Mouse (Mus musculus) G1E (cell line): ENCODE measurements around the gene Otop2. TPM values are rescaled to one million over a fixed set of nuclear protein-coding genes. Genes with fewer than 3 reads are reported as not detected.

Experiments
- ATAC-seq: 2 replicates; pipeline ENCODE4 v1.8.0; 2016; ENCODE audit warnings: mild to moderate bottlenecking; ENCODE audit not compliant: insufficient number of reproducible peaks, poor library complexity, low FRiP score, severe bottlenecking; ENCODE audit errors: extremely low read depth
- DNase-seq: peaks from one replicate; pipeline ENCODE4 v3.0.0; 2012; ENCODE audit warnings: low spot score
- H3K27me3 ChIP-seq: 2 replicates; pipeline ENCODE4 v1.6.1; 2012; ENCODE audit warnings: mild to moderate bottlenecking, low read length, inconsistent platforms; ENCODE audit not compliant: insufficient read depth
- H3K36me3 ChIP-seq: replicated peaks from 2 replicates; pipeline ENCODE3; 2012; ENCODE audit warnings: mild to moderate bottlenecking, inconsistent platforms
- H3K4me1 ChIP-seq: 2 replicates; pipeline ENCODE4 v1.6.1; 2012; ENCODE audit warnings: low read depth, low read length, inconsistent platforms, mixed read lengths; ENCODE audit not compliant: insufficient read depth
- H3K4me3 ChIP-seq: 2 replicates; pipeline ENCODE4 v1.5.1; 2012; ENCODE audit warnings: low read depth, mild to moderate bottlenecking, inconsistent platforms, low read length, moderate library complexity, mixed read lengths
- H3K9me3 ChIP-seq: replicated peaks from 2 replicates; pipeline ENCODE4 v1.6.1; 2012; ENCODE audit warnings: inconsistent platforms
- CTCF ChIP-seq: IDR thresholded peaks from 2 replicates; pipeline ENCODE4 v1.5.1; 2012; ENCODE audit warnings: low read depth, low read length, inconsistent platforms, mixed read lengths
- GATA1 ChIP-seq: IDR thresholded peaks from 2 replicates; pipeline ENCODE4 v1.6.1; 2012; ENCODE audit warnings: borderline replicate concordance, low read length, inconsistent platforms, mixed read lengths
- GATA2 ChIP-seq: IDR thresholded peaks from 2 replicates; pipeline ENCODE4 v1.6.1; 2012; ENCODE audit warnings: low read depth, low read length, inconsistent platforms, borderline replicate concordance
- POLR2AphosphoS5 ChIP-seq: IDR thresholded peaks from 2 replicates; pipeline ENCODE4 v1.6.1; 2012; ENCODE audit warnings: low read depth, low read length, inconsistent platforms; ENCODE audit not compliant: insufficient replicate concordance
- TAL1 ChIP-seq: conservative IDR thresholded peaks from 2 replicates; pipeline ENCODE4 v1.6.1; 2012; ENCODE audit warnings: low read depth, low read length, inconsistent platforms, mixed read lengths
- polyA plus RNA-seq: library from polyadenylated mRNA; stranded (reverse); fragments of >175 nt; gene quantifications from 2 replicates; pipeline ENCODE4 v1.2.3, GENCODE M21; 2012
- total RNA-seq, 2 experiments: library from RNA; stranded (forward) in 1 of 2; stranded (reverse) in 1 of 2; fragments of 200-1000 nt in 1 of 2; fragments of >200 nt in 1 of 2; fragmentation: Nextera tagmentation in 1 of 2; gene quantifications; 2 replicates each; pipeline ENCODE4 v1.2.3; 2014 to 2017

Gene Otop2
- total and polyA plus RNA-seq, 3 experiments = not detected

DNA sequence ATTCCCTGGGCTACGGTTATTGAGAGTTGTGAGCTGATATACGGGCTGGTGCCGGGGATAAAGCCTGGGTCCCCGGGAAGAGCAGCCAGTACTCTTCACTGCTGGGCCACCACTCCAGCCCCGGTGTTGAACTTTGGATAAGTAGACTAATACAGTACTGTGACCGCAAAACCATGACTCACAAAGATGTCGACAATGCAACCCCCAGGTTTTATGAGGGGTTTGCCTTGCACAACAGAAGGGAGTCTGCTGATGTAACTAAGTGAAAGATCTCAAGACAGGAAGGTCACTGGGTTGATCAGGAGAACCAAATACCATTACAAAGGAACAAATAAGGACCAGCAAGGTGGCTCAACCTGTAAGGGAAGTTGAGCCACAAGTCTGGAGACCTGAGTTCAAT is 69.8 kb downstream of the Otop2 start:
- peaks cover 28% of the 10 kb centered on the region for H3K27me3 ChIP-seq
- H3K9me3 ChIP-seq = peaks cover 5% of the 10 kb centered on the region
- DNase-seq (no peak), ATAC-seq (no peak)
- no peak for TF ChIP-seq TAL1
- TF ChIP-seq GATA2 = no peak
- TF ChIP-seq CTCF = no peak
- no peak for TF ChIP-seq GATA1
- TF ChIP-seq POLR2AphosphoS5 = no peak
- no peaks in the 10 kb centered on the region for H3K36me3 ChIP-seq
- no peak overlapping the region for H3K4me3 ChIP-seq
- no peaks in the 10 kb centered on the region; the same call in 1 of the 2 replicates for H3K4me1 ChIP-seq

DNA sequence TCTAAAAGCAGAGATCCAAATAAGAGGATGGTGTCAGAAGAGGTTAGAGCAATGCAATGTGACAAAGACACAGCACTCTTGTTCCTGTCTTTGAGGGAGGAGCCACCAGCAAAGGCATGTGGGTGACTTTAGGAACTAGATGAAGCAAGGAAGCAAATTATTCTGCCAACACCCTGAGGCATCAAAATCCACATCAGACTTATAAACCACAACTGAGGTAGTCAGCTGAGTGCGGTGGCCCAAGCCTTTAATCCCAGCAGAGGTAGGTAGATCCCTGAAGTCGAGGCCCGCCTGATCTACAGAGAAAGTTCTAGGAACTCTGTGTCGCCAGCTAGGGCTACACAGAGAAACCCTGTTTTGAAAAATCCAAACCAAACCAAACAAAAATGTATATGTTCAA is 70.3 kb downstream of the Otop2 start:
- no peaks in the 10 kb centered on the region; the same call in 1 of the 2 replicates for H3K4me1 ChIP-seq
- ATAC-seq = no peak
- H3K27me3 ChIP-seq = peaks cover 25% of the 10 kb centered on the region
- peaks cover 10% of the 10 kb centered on the region for H3K9me3 ChIP-seq
- no peaks in the 10 kb centered on the region for H3K36me3 ChIP-seq
- TF ChIP-seq TAL1 (no peak), POLR2AphosphoS5 (no peak), GATA2 (no peak), GATA1 (no peak), CTCF (no peak)
- no peak for DNase-seq
- H3K4me3 ChIP-seq = no peak overlapping the region

DNA sequence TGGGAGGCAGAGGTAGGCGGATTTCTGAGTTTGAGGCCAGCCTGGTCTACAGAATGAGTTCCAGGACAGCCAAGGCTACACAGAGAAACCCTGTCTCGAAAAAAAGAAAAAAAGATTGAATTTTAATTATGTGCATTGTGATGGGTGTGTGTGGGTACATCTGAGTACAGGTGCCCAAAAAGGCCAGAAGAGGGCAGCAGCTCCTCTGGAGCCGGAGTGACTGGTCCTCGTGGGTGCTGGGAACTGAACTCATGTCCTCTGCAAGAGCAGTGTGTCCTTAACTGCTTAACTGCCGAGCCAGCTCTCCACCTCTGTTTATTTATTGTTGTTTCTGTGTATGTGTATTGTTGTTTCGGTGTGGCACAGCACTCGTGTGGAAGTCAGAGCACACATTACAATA is 70.9 kb downstream of the Otop2 start:
- Histone ChIP-seq H3K4me1 (no peaks in the 10 kb centered on the region; the same call in 1 of the 2 replicates), H3K9me3 (peaks cover 11% of the 10 kb centered on the region), H3K27me3 (peaks cover 27% of the 10 kb centered on the region), H3K36me3 (no peaks in the 10 kb centered on the region), H3K4me3 (no peak overlapping the region)
- ATAC-seq (no peak), DNase-seq (no peak)
- TF ChIP-seq GATA2 (no peak), CTCF (no peak), TAL1 (no peak), GATA1 (no peak), POLR2AphosphoS5 (no peak)

DNA sequence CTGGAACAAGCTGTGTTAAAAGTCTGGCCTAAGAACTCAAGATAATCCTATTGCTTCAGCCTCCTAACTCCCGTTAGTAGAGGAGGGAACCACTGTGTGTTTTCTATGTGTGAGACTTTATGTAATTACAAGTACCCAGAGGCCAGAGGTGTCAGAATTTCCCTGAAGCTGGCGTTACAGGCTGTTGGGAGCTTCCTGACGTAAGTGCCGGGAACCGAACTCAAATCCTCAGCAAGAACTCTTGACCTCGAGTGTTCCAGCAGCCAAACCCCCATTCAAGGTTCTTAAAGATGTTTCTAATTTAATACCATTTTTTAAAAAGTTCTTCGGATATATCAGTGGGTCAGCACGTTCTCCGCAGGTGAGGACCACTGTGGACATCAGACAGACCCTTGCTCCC is 74.3 kb downstream of the Otop2 start:
- ATAC-seq (no peak), DNase-seq (no peak)
- Histone ChIP-seq H3K9me3 (peaks cover 11% of the 10 kb centered on the region), H3K27me3 (peaks cover 28% of the 10 kb centered on the region; the same call in 1 of the 2 replicates), H3K4me1 (no peaks in the 10 kb centered on the region), H3K4me3 (no peak overlapping the region), H3K36me3 (no peaks in the 10 kb centered on the region)
- TF ChIP-seq POLR2AphosphoS5 = no peak
- TF ChIP-seq GATA1 = no peak

Other genes with a start within 250 kb of the Otop2 start
Only the 20 nearest of the 22 such genes appear.
- not detected in 2 replicates for gene Rab37, start 215.7 kb upstream of the Otop2 start, total RNA-seq (2014; fragmentation: Nextera tagmentation)
- gene Rab37, start 215.7 kb upstream of the Otop2 start, total RNA-seq (2017) = 2.7 and 3.0 TPM in 2 replicates
- gene Rab37, start 215.7 kb upstream of the Otop2 start, polyA plus RNA-seq = 0.15 TPM in 2 replicates
- gene Cd300lf, start 173.2 kb upstream of the Otop2 start, total RNA-seq (2014; fragmentation: Nextera tagmentation) = not detected in 2 replicates
- gene Cd300lf, start 173.2 kb upstream of the Otop2 start, total RNA-seq (2017) = 1.6 TPM in 2 replicates
- not detected in 2 replicates for gene Cd300lf, start 173.2 kb upstream of the Otop2 start, polyA plus RNA-seq
- 57.3 and 65.0 TPM in 2 replicates for gene Slc9a3r1, start 143.8 kb upstream of the Otop2 start, total RNA-seq (2014; fragmentation: Nextera tagmentation)
- 91.5 and 94.5 TPM in 2 replicates for gene Slc9a3r1, start 143.8 kb upstream of the Otop2 start, total RNA-seq (2017)
- gene Slc9a3r1, start 143.8 kb upstream of the Otop2 start, polyA plus RNA-seq = 285 and 357 TPM in 2 replicates
- gene Tmem104, start 119.7 kb upstream of the Otop2 start, total RNA-seq (2014; fragmentation: Nextera tagmentation) = 14.7 and 17.3 TPM in 2 replicates
- gene Tmem104, start 119.7 kb upstream of the Otop2 start, total RNA-seq (2017) = 2.6 and 4.2 TPM in 2 replicates
- 16.3 and 23.2 TPM in 2 replicates for gene Tmem104, start 119.7 kb upstream of the Otop2 start, polyA plus RNA-seq
- gene Nat9, start 119.3 kb upstream of the Otop2 start, total RNA-seq (2014; fragmentation: Nextera tagmentation) = 18.0 and 21.1 TPM in 2 replicates
- 26.5 and 38.3 TPM in 2 replicates for gene Nat9, start 119.3 kb upstream of the Otop2 start, total RNA-seq (2017)
- 23.2 and 23.7 TPM in 2 replicates for gene Nat9, start 119.3 kb upstream of the Otop2 start, polyA plus RNA-seq
- 0.53 TPM in 1 of 2 replicates, not detected in the other for gene Grin2c, start 39.9 kb upstream of the Otop2 start, total RNA-seq (2014; fragmentation: Nextera tagmentation)
- gene Grin2c, start 39.9 kb upstream of the Otop2 start, total RNA-seq (2017) = 0.06 TPM in 1 of 2 replicates, not detected in the other
- not detected in 2 replicates for gene Grin2c, start 39.9 kb upstream of the Otop2 start, polyA plus RNA-seq
- 3.7 and 10.4 TPM in 2 replicates for gene Fdxr, start 30.1 kb upstream of the Otop2 start, total RNA-seq (2014; fragmentation: Nextera tagmentation)
- 10.7 and 11.1 TPM in 2 replicates for gene Fdxr, start 30.1 kb upstream of the Otop2 start, total RNA-seq (2017)
- gene Fdxr, start 30.1 kb upstream of the Otop2 start, polyA plus RNA-seq = 32.2 and 36.3 TPM in 2 replicates
- not detected in 2 replicates for gene Fads6, start 9.5 kb upstream of the Otop2 start, total RNA-seq (2014; fragmentation: Nextera tagmentation)
- 0.06 and 0.38 TPM in 2 replicates for gene Fads6, start 9.5 kb upstream of the Otop2 start, total RNA-seq (2017)
- not detected in 2 replicates for gene Fads6, start 9.5 kb upstream of the Otop2 start, polyA plus RNA-seq
- not detected in 2 replicates for gene Ush1g, start 14.9 kb downstream of the Otop2 start, total RNA-seq (2014; fragmentation: Nextera tagmentation)
- gene Ush1g, start 14.9 kb downstream of the Otop2 start, total RNA-seq (2017) = 0.05 and 0.06 TPM in 2 replicates
- gene Ush1g, start 14.9 kb downstream of the Otop2 start, polyA plus RNA-seq = not detected in 2 replicates
- gene Otop3, start 27.6 kb downstream of the Otop2 start, total RNA-seq (2014; fragmentation: Nextera tagmentation) = not detected in 2 replicates
- not detected in 2 replicates for gene Otop3, start 27.6 kb downstream of the Otop2 start, total RNA-seq (2017)
- not detected in 2 replicates for gene Otop3, start 27.6 kb downstream of the Otop2 start, polyA plus RNA-seq
- not detected in 2 replicates for gene Hid1, start 60.6 kb downstream of the Otop2 start, total RNA-seq (2014; fragmentation: Nextera tagmentation)
- not detected in 2 replicates for gene Hid1, start 60.6 kb downstream of the Otop2 start, total RNA-seq (2017)
- 0.01 TPM in 1 of 2 replicates, not detected in the other for gene Hid1, start 60.6 kb downstream of the Otop2 start, polyA plus RNA-seq
- not detected in 2 replicates for gene Cdr2l, start 74.8 kb downstream of the Otop2 start, total RNA-seq (2014; fragmentation: Nextera tagmentation)
- 0.05 and 0.06 TPM in 2 replicates for gene Cdr2l, start 74.8 kb downstream of the Otop2 start, total RNA-seq (2017)
- gene Cdr2l, start 74.8 kb downstream of the Otop2 start, polyA plus RNA-seq = not detected in 2 replicates
- 66.8 and 102 TPM in 2 replicates for gene Mrpl58, start 96.6 kb downstream of the Otop2 start, total RNA-seq (2014; fragmentation: Nextera tagmentation)
- gene Mrpl58, start 96.6 kb downstream of the Otop2 start, total RNA-seq (2017) = 75.3 and 78.5 TPM in 2 replicates
- gene Mrpl58, start 96.6 kb downstream of the Otop2 start, polyA plus RNA-seq = 67.0 and 74.3 TPM in 2 replicates
- gene Atp5h, start 112.8 kb downstream of the Otop2 start, total RNA-seq (2014; fragmentation: Nextera tagmentation) = 472 and 487 TPM in 2 replicates
- gene Atp5h, start 112.8 kb downstream of the Otop2 start, total RNA-seq (2017) = 721 and 764 TPM in 2 replicates
- 58.6 and 107 TPM in 2 replicates for gene Atp5h, start 112.8 kb downstream of the Otop2 start, polyA plus RNA-seq
- 7.2 and 15.4 TPM in 2 replicates for gene Kctd2, start 113.0 kb downstream of the Otop2 start, total RNA-seq (2014; fragmentation: Nextera tagmentation)
- 15.2 and 17.3 TPM in 2 replicates for gene Kctd2, start 113.0 kb downstream of the Otop2 start, total RNA-seq (2017)
- gene Kctd2, start 113.0 kb downstream of the Otop2 start, polyA plus RNA-seq = 17.5 and 24.6 TPM in 2 replicates
- not detected in 2 replicates for gene Trim80, start 133.4 kb downstream of the Otop2 start, total RNA-seq (2014; fragmentation: Nextera tagmentation)
- not detected in 2 replicates for gene Trim80, start 133.4 kb downstream of the Otop2 start, total RNA-seq (2017)
- gene Trim80, start 133.4 kb downstream of the Otop2 start, polyA plus RNA-seq = not detected in 2 replicates
- gene Slc16a5, start 155.3 kb downstream of the Otop2 start, total RNA-seq (2014; fragmentation: Nextera tagmentation) = not detected in 2 replicates
- 0.05 TPM in 1 of 2 replicates, not detected in the other for gene Slc16a5, start 155.3 kb downstream of the Otop2 start, total RNA-seq (2017)
- gene Slc16a5, start 155.3 kb downstream of the Otop2 start, polyA plus RNA-seq = not detected in 2 replicates
- gene Armc7, start 168.5 kb downstream of the Otop2 start, total RNA-seq (2014; fragmentation: Nextera tagmentation) = 6.0 and 8.4 TPM in 2 replicates
- gene Armc7, start 168.5 kb downstream of the Otop2 start, total RNA-seq (2017) = 5.9 and 7.8 TPM in 2 replicates
- 24.4 and 29.0 TPM in 2 replicates for gene Armc7, start 168.5 kb downstream of the Otop2 start, polyA plus RNA-seq
- 43.7 and 47.1 TPM in 2 replicates for gene Nt5c, start 184.7 kb downstream of the Otop2 start, total RNA-seq (2014; fragmentation: Nextera tagmentation)
- gene Nt5c, start 184.7 kb downstream of the Otop2 start, total RNA-seq (2017) = 145 and 161 TPM in 2 replicates
- 67.4 and 118 TPM in 2 replicates for gene Nt5c, start 184.7 kb downstream of the Otop2 start, polyA plus RNA-seq
- gene Jpt1, start 207.2 kb downstream of the Otop2 start, total RNA-seq (2014; fragmentation: Nextera tagmentation) = 172 and 222 TPM in 2 replicates
- gene Jpt1, start 207.2 kb downstream of the Otop2 start, total RNA-seq (2017) = 186 and 196 TPM in 2 replicates
- 202 and 218 TPM in 2 replicates for gene Jpt1, start 207.2 kb downstream of the Otop2 start, polyA plus RNA-seq